Mouse (Mus musculus) hindbrain, embryonic 15.5 days (tissue): ENCODE results near the gene Selenov. TPM values are rescaled to one million over a fixed set of nuclear protein-coding genes. Genes with fewer than 3 reads are reported as not detected.

Experiments used
- ATAC-seq: fragments of 200-750 bp; cut with Nextera tagmentation; 2 replicates; pipeline ENCODE4 v1.8.0; 2017; ENCODE audit warnings: low read depth, moderate number of reproducible peaks, moderate TSS enrichment; ENCODE audit not compliant: low FRiP score
- H3K27ac ChIP-seq: fragments of 300-500 bp; sonication (generic); replicated peaks from 2 replicates; pipeline ENCODE4 v1.5.1; 2015; ENCODE audit warnings: mild to moderate bottlenecking, inconsistent platforms
- H3K27me3 ChIP-seq: fragments of 300-500 bp; sonication (generic); 2 replicates; pipeline ENCODE4 v1.6.1; 2015; ENCODE audit warnings: control low read depth, inconsistent platforms
- H3K36me3 ChIP-seq: fragments of 300-500 bp; sonication (generic); 2 replicates; pipeline ENCODE4 v1.6.1; 2015; ENCODE audit warnings: control low read depth, inconsistent platforms
- H3K4me1 ChIP-seq: fragments of 300-500 bp; sonication (generic); replicated peaks from 2 replicates; pipeline ENCODE4 v1.6.1; 2015; ENCODE audit warnings: control low read depth, inconsistent platforms
- H3K4me2 ChIP-seq: fragments of 300-500 bp; sonication (generic); 2 replicates; pipeline ENCODE4 v1.6.1; 2015; ENCODE audit warnings: moderate library complexity, mild to moderate bottlenecking, inconsistent platforms
- H3K4me3 ChIP-seq: fragments of 300-500 bp; sonication (generic); 2 replicates; pipeline ENCODE4 v1.5.1; 2015; ENCODE audit warnings: mild to moderate bottlenecking, inconsistent platforms
- H3K9ac ChIP-seq: fragments of 300-500 bp; sonication (generic); 2 replicates; pipeline ENCODE4 v1.6.1; 2015; ENCODE audit warnings: inconsistent platforms
- H3K9me3 ChIP-seq: fragments of 300-500 bp; sonication (generic); 2 replicates; pipeline ENCODE4 v1.6.1; 2016; ENCODE audit warnings: control low read depth, inconsistent platforms
- WGBS: fragments of 180-500 bp; shearing (Covaris S2); methylation state at CpG from one replicate; pipeline ENCODE4 v1.1.7; 2015; 5-methylcytosine and 5-hydroxymethylcytosine counted together
- polyA plus RNA-seq: library from polyadenylated mRNA; unstranded; fragments of >200 nt; fragmentation: Nextera tagmentation; extraction: Ambion mirVana; gene quantifications from 2 replicates; pipeline ENCODE4 v1.2.1, GENCODE M21; 2015

The Selenov gene
- polyA plus RNA-seq, 1 experiment from 2014 or later, result 0.62 TPM

GRCm38 (mm10) chr7:28318036-28318435 lies 27.1 kb upstream of the Selenov start:
- peaks cover 86% of the 10 kb centered on the region for H3K36me3 ChIP-seq
- H3K4me2 ChIP-seq, result no peak overlapping the region
- no peaks in the 10 kb centered on the region for H3K4me1 ChIP-seq
- WGBS, result 92% methylated on average over 3 of the region's 3 CpGs
- H3K4me3 ChIP-seq, result no peak overlapping the region
- no peaks in the 10 kb centered on the region for H3K9me3 ChIP-seq
- H3K9ac ChIP-seq, result no peak overlapping the region
- ATAC-seq, result no peak
- H3K27me3 ChIP-seq, result no peaks in the 10 kb centered on the region
- no peak overlapping the region for H3K27ac ChIP-seq

- Histone ChIP-seq H3K4me3 (peak within 1 kb of the TSS; percentile 99), H3K4me1 (peaks cover 18% of the 10 kb centered on the region), H3K36me3 (peaks cover 38% of the 10 kb centered on the region), H3K9me3 (no peaks in the 10 kb centered on the region), H3K27ac (peak within 1 kb of the TSS; percentile 82), H3K27me3 (no peaks in the 10 kb centered on the region), H3K4me2 (peak within 1 kb of the TSS; percentile 78), H3K9ac (peak within 1 kb of the TSS; percentile 87)
- under 1% methylated on average over 45 of the region's 45 CpGs for WGBS
- ATAC-seq, result peak; percentile 96
Observed at GRCm38 (mm10) chr7:28311926-28312543, 21.0 kb upstream of the Selenov start, which contains the start of gene Timm50. Timm50 (minus strand) TSS chr7:28312072.

- no peaks in the 10 kb centered on the region for H3K9me3 ChIP-seq
- peak overlapping the region; percentile 87 for H3K9ac ChIP-seq
- H3K4me1 ChIP-seq, result peaks cover 18% of the 10 kb centered on the region
- H3K4me3 ChIP-seq, result peak overlapping the region; percentile 99
- peak overlapping the region; percentile 82 for H3K27ac ChIP-seq
- peak overlapping the region; percentile 78 for H3K4me2 ChIP-seq
- 6% methylated on average over 35 of the region's 35 CpGs for WGBS
- peak; percentile 73; the same call in 1 of the 2 replicates for ATAC-seq
- peaks cover 38% of the 10 kb centered on the region for H3K36me3 ChIP-seq
- H3K27me3 ChIP-seq, result no peaks in the 10 kb centered on the region
Observed at GRCm38 (mm10) chr7:28311151-28311925, 20.4 kb upstream of the Selenov start.

GRCm38 (mm10) chr7:28309737-28310136 lies 18.8 kb upstream of the Selenov start:
- Histone ChIP-seq H3K9ac (no peak overlapping the region), H3K4me1 (peaks cover 18% of the 10 kb centered on the region), H3K4me3 (no peak overlapping the region), H3K36me3 (peaks cover 38% of the 10 kb centered on the region), H3K4me2 (no peak overlapping the region), H3K27me3 (no peaks in the 10 kb centered on the region), H3K9me3 (no peaks in the 10 kb centered on the region), H3K27ac (no peak overlapping the region)
- WGBS, result 32% methylated on average over 9 of the region's 9 CpGs
- no peak for ATAC-seq

GRCm38 (mm10) chr7:28306216-28306615 lies 15.2 kb upstream of the Selenov start:
- H3K4me1 ChIP-seq, result peaks cover 23% of the 10 kb centered on the region
- H3K9ac ChIP-seq, result no peak overlapping the region
- 94% methylated on average over 8 of the region's 8 CpGs for WGBS
- no peak overlapping the region for H3K4me3 ChIP-seq
- ATAC-seq, result no peak
- no peak overlapping the region for H3K27ac ChIP-seq
- H3K36me3 ChIP-seq, result peaks cover 36% of the 10 kb centered on the region
- no peak overlapping the region for H3K4me2 ChIP-seq
- no peaks in the 10 kb centered on the region for H3K9me3 ChIP-seq
- no peaks in the 10 kb centered on the region for H3K27me3 ChIP-seq

- Histone ChIP-seq H3K9ac (no peak overlapping the region), H3K4me3 (no peak overlapping the region), H3K27ac (no peak overlapping the region), H3K4me2 (no peak overlapping the region), H3K4me1 (peaks cover 19% of the 10 kb centered on the region), H3K36me3 (peaks cover 36% of the 10 kb centered on the region), H3K9me3 (no peaks in the 10 kb centered on the region), H3K27me3 (no peaks in the 10 kb centered on the region)
- ATAC-seq, result no peak
- WGBS, result 84% methylated on average over 10 of the region's 10 CpGs
Observed at GRCm38 (mm10) chr7:28305641-28306040, 14.7 kb upstream of the Selenov start.

- peaks cover 24% of the 10 kb centered on the region for H3K4me1 ChIP-seq
- peak; percentile 68 for ATAC-seq
- peak within 1 kb of the TSS; percentile 21 for H3K27ac ChIP-seq
- peaks cover 23% of the 10 kb centered on the region for H3K36me3 ChIP-seq
- WGBS, result under 1% methylated on average over 30 of the region's 30 CpGs
- H3K4me2 ChIP-seq, result peak within 1 kb of the TSS; percentile 80
- peak within 1 kb of the TSS; percentile 60 for H3K9ac ChIP-seq
- H3K4me3 ChIP-seq, result peak within 1 kb of the TSS; percentile 44
- H3K27me3 ChIP-seq, result no peaks in the 10 kb centered on the region
- H3K9me3 ChIP-seq, result no peaks in the 10 kb centered on the region
Observed at GRCm38 (mm10) chr7:28301616-28302433, 10.8 kb upstream of the Selenov start, which contains the start of gene Dll3. Dll3 (minus strand) TSS chr7:28302238.

GRCm38 (mm10) chr7:28298837-28299625 lies 8.0 kb upstream of the Selenov start:
- no peaks in the 10 kb centered on the region for H3K9me3 ChIP-seq
- H3K36me3 ChIP-seq, result no peaks in the 10 kb centered on the region
- ATAC-seq, result no peak
- H3K27me3 ChIP-seq, result no peaks in the 10 kb centered on the region
- peak overlapping the region; percentile 18 for H3K4me3 ChIP-seq
- H3K9ac ChIP-seq, result peak overlapping the region; percentile 5; the same call in 1 of the 2 replicates
- no peak overlapping the region for H3K27ac ChIP-seq
- WGBS, result 11% methylated on average over 43 of the region's 43 CpGs
- H3K4me1 ChIP-seq, result peaks cover 24% of the 10 kb centered on the region
- H3K4me2 ChIP-seq, result peak overlapping the region; percentile 51

GRCm38 (mm10) chr7:28294481-28294880 lies 3.5 kb upstream of the Selenov start:
- WGBS, result 1% methylated on average over 58 of the region's 63 CpGs
- peak overlapping the region; percentile 55 for H3K9ac ChIP-seq

GRCm38 (mm10) chr7:28290165-28290564 lies 821 bp downstream of the Selenov start:
- no peak overlapping the region for H3K27ac ChIP-seq
- under 1% methylated on average over 17 of the region's 18 CpGs for WGBS
- peaks cover 40% of the 10 kb centered on the region for H3K27me3 ChIP-seq
- peaks cover 12% of the 10 kb centered on the region for H3K4me1 ChIP-seq
- ATAC-seq, result no peak
- 0 out of 2 replicates have a peak overlapping the region, but pooled peaks have one; percentile 11 for H3K9ac ChIP-seq
- peak overlapping the region; percentile 51 for H3K4me2 ChIP-seq
- no peaks in the 10 kb centered on the region for H3K36me3 ChIP-seq
- peak overlapping the region; percentile 24 for H3K4me3 ChIP-seq
- H3K9me3 ChIP-seq, result no peaks in the 10 kb centered on the region

More at GRCm38 (mm10) chr7:28294481-28294880, 3.5 kb upstream of the Selenov start:
- peak; percentile 82 for ATAC-seq
- Histone ChIP-seq H3K36me3 (no peaks in the 10 kb centered on the region), H3K27ac (peak overlapping the region; percentile 34; the same call in 1 of the 2 replicates), H3K4me3 (peak overlapping the region; percentile 58), H3K4me1 (peaks cover 22% of the 10 kb centered on the region), H3K9me3 (no peaks in the 10 kb centered on the region), H3K27me3 (peaks cover 30% of the 10 kb centered on the region), H3K4me2 (peak overlapping the region; percentile 88)

GRCm38 (mm10) chr7:28280630-28281029 lies 10.4 kb downstream of the Selenov start:
- H3K9me3 ChIP-seq, result no peaks in the 10 kb centered on the region

More at GRCm38 (mm10) chr7:28280630-28281029, 10.4 kb downstream of the Selenov start:
- no peak overlapping the region for H3K9ac ChIP-seq
- H3K4me1 ChIP-seq, result peaks cover 17% of the 10 kb centered on the region
- ATAC-seq, result no peak
- no peaks in the 10 kb centered on the region for H3K36me3 ChIP-seq
- no peak overlapping the region for H3K4me3 ChIP-seq
- H3K27me3 ChIP-seq, result no peaks in the 10 kb centered on the region
- WGBS, result 77% methylated on average over 7 of the region's 7 CpGs
- no peak overlapping the region for H3K4me2 ChIP-seq
- H3K27ac ChIP-seq, result no peak overlapping the region
